Mouse (Mus musculus) forebrain, embryonic 10.5 days (tissue): Measurements from ENCODE around the gene Hlx. TPM values are rescaled to one million over a fixed set of nuclear protein-coding genes. Genes with fewer than 3 reads are reported as not detected.

ENCODE experiments used
- DNase-seq: peaks from one replicate; pipeline ENCODE4 v3.0.0-alpha.2; 2017; ENCODE audit warnings: low spot score; ENCODE audit errors: extremely low spot score
- H3K27ac ChIP-seq: fragments of 300-500 bp; sonication (generic); 2 replicates; pipeline ENCODE4 v1.5.1; 2016; ENCODE audit warnings: mild to moderate bottlenecking
- H3K27me3 ChIP-seq: fragments of 300-500 bp; sonication (generic); 2 replicates; pipeline ENCODE4 v1.6.1; 2016; ENCODE audit warnings: mild to moderate bottlenecking; ENCODE audit not compliant: poor library complexity, severe bottlenecking
- H3K36me3 ChIP-seq: fragments of 300-500 bp; sonication (generic); replicated peaks from 2 replicates; pipeline ENCODE4 v1.6.1; 2016; ENCODE audit warnings: mild to moderate bottlenecking, moderate library complexity
- H3K4me1 ChIP-seq: fragments of 300-500 bp; sonication (generic); 2 replicates; pipeline ENCODE4 v1.6.1; 2016
- H3K4me3 ChIP-seq: fragments of 300-500 bp; sonication (generic); 2 replicates; pipeline ENCODE4 v1.5.1; 2016; ENCODE audit warnings: mild to moderate bottlenecking, moderate library complexity
- H3K9me3 ChIP-seq: fragments of 300-500 bp; sonication (generic); 2 replicates; pipeline ENCODE4 v1.6.1; 2016; ENCODE audit warnings: mild to moderate bottlenecking, moderate library complexity
- WGBS: fragments of 180-500 bp; shearing (Covaris S2); methylation state at CpG from one replicate; pipeline ENCODE4 v1.1.7; 2016; 5-methylcytosine and 5-hydroxymethylcytosine counted together
- polyA plus RNA-seq: library from polyadenylated mRNA; unstranded; fragments of >200 nt; fragmentation: Nextera tagmentation; extraction: Ambion mirVana; gene quantifications from 2 replicates; pipeline ENCODE4 v1.2.1, GENCODE M21; 2016

Gene Hlx
- polyA plus RNA-seq, 1 experiment from 2014 or later, result 3.2 TPM

- DNase-seq, result no peak
- Histone ChIP-seq H3K27ac (no peak overlapping the region), H3K9me3 (no peaks in the 10 kb centered on the region), H3K27me3 (no peaks in the 10 kb centered on the region), H3K4me1 (no peaks in the 10 kb centered on the region), H3K36me3 (no peaks in the 10 kb centered on the region), H3K4me3 (no peak overlapping the region)
- WGBS, result 88% methylated on average over 4 of the region's 4 CpGs
Observed at GRCm38 (mm10) chr1:184687512-184687911, 44.9 kb downstream of the Hlx start.

GRCm38 (mm10) chr1:184683541-184683940 lies 48.9 kb downstream of the Hlx start:
- Histone ChIP-seq H3K9me3 (no peaks in the 10 kb centered on the region), H3K4me3 (no peak overlapping the region), H3K27me3 (no peaks in the 10 kb centered on the region), H3K27ac (no peak overlapping the region), H3K36me3 (no peaks in the 10 kb centered on the region), H3K4me1 (no peaks in the 10 kb centered on the region)
- no peak for DNase-seq
- 81% methylated on average over 6 of the region's 6 CpGs for WGBS

GRCm38 (mm10) chr1:184679416-184679965 lies 52.9 kb downstream of the Hlx start:
- Histone ChIP-seq H3K4me1 (no peaks in the 10 kb centered on the region), H3K27me3 (no peaks in the 10 kb centered on the region), H3K9me3 (no peaks in the 10 kb centered on the region), H3K4me3 (no peak overlapping the region), H3K27ac (no peak overlapping the region), H3K36me3 (no peaks in the 10 kb centered on the region)
- no peak for DNase-seq
- WGBS, result 80% methylated on average over 8 of the region's 8 CpGs

- 76% methylated on average over 2 of the region's 2 CpGs for WGBS
- Histone ChIP-seq H3K9me3 (no peaks in the 10 kb centered on the region), H3K27me3 (no peaks in the 10 kb centered on the region), H3K27ac (no peak overlapping the region), H3K4me1 (no peaks in the 10 kb centered on the region), H3K4me3 (no peak overlapping the region), H3K36me3 (no peaks in the 10 kb centered on the region)
- DNase-seq, result no peak
Observed at GRCm38 (mm10) chr1:184677641-184678040, 54.8 kb downstream of the Hlx start.

Other genes with a start within 250 kb of the Hlx start
- gene Marc1, start 78.7 kb upstream of the Hlx start, polyA plus RNA-seq, result not detected in 2 replicates
- gene Marc2, start 113.8 kb upstream of the Hlx start, polyA plus RNA-seq, result 78.1 and 82.6 TPM in 2 replicates
- 0.56 and 0.58 TPM in 2 replicates for gene C130074G19Rik, start 150.6 kb upstream of the Hlx start, polyA plus RNA-seq